Mouse (Mus musculus) forebrain, embryonic 13.5 days (tissue): ENCODE data around the gene Chtop. TPM values are rescaled to one million over a fixed set of nuclear protein-coding genes. Genes with fewer than 3 reads are reported as not detected.

ENCODE experiments used
- ATAC-seq: fragments of 200-750 bp; cut with Nextera tagmentation; 2 replicates; pipeline ENCODE4 v1.8.0; 2017
- H3K27ac ChIP-seq: fragments of 300-500 bp; sonication (generic); 2 replicates; pipeline ENCODE4 v1.5.1; 2015; ENCODE audit warnings: inconsistent platforms, mild to moderate bottlenecking, moderate library complexity
- H3K27me3 ChIP-seq: fragments of 300-500 bp; sonication (generic); 2 replicates; pipeline ENCODE4 v1.6.1; 2015; ENCODE audit warnings: mild to moderate bottlenecking, inconsistent platforms
- H3K36me3 ChIP-seq: fragments of 300-500 bp; sonication (generic); 2 replicates; pipeline ENCODE4 v1.6.1; 2015; ENCODE audit warnings: mild to moderate bottlenecking, inconsistent platforms; ENCODE audit not compliant: poor library complexity, severe bottlenecking
- H3K4me1 ChIP-seq: fragments of 300-500 bp; sonication (generic); 2 replicates; pipeline ENCODE4 v1.6.1; 2015; ENCODE audit warnings: inconsistent platforms
- H3K4me2 ChIP-seq: fragments of 300-500 bp; sonication (generic); 2 replicates; pipeline ENCODE4 v1.6.1; 2015; ENCODE audit warnings: inconsistent platforms, mild to moderate bottlenecking, moderate library complexity
- H3K4me3 ChIP-seq: fragments of 300-500 bp; sonication (generic); 2 replicates; pipeline ENCODE4 v1.5.1; 2015; ENCODE audit warnings: mild to moderate bottlenecking, inconsistent platforms
- H3K9ac ChIP-seq: fragments of 300-500 bp; sonication (generic); 2 replicates; pipeline ENCODE4 v1.6.1; 2015; ENCODE audit warnings: mild to moderate bottlenecking, inconsistent platforms
- H3K9me3 ChIP-seq: fragments of 300-500 bp; sonication (generic); replicated peaks from 2 replicates; pipeline ENCODE4 v1.6.1; 2016; ENCODE audit warnings: inconsistent platforms
- WGBS: fragments of 180-500 bp; shearing (Covaris S2); methylation state at CpG from one replicate; pipeline ENCODE4 v1.1.7; 2015; 5-methylcytosine and 5-hydroxymethylcytosine counted together
- polyA plus RNA-seq: library from polyadenylated mRNA; unstranded; fragments of >200 nt; fragmentation: Nextera tagmentation; extraction: Ambion mirVana; gene quantifications from 2 replicates; pipeline ENCODE4 v1.2.1, GENCODE M21; 2015

Chtop gene
- polyA plus RNA-seq, 1 experiment from 2014 or later, result 214 TPM

DNA sequence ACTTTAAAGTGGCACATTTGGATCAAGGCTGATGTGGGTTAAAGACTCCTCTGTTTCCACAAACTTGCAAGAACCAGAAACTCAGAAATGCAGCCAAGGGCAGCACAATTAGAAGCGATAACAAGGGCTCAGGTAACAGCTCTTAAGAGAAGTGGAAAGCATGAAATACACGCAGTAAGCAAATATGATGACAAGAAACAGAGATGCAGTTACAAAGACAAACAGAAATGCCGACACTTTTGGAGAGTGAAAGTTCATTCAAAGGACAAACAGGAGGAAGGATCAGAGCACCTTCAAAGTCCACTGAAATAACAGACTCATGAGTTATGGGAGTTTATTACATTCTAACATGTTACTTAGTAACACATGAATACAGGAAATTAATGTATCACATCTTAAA is 2.9 kb downstream of the Chtop start:
- H3K4me2 ChIP-seq, result no peak overlapping the region
- no peak overlapping the region for H3K27ac ChIP-seq
- 0 out of 2 replicates have a peak, but pooled peaks cover 4% of the 10 kb centered on the region for H3K27me3 ChIP-seq
- no peak overlapping the region for H3K9ac ChIP-seq
- WGBS, result 95% methylated on average over 3 of the region's 3 CpGs
- no peak overlapping the region for H3K4me3 ChIP-seq
- peaks cover 20% of the 10 kb centered on the region for H3K4me1 ChIP-seq
- no peak for ATAC-seq
- H3K36me3 ChIP-seq, result peaks cover 62% of the 10 kb centered on the region
- H3K9me3 ChIP-seq, result no peaks in the 10 kb centered on the region

DNA sequence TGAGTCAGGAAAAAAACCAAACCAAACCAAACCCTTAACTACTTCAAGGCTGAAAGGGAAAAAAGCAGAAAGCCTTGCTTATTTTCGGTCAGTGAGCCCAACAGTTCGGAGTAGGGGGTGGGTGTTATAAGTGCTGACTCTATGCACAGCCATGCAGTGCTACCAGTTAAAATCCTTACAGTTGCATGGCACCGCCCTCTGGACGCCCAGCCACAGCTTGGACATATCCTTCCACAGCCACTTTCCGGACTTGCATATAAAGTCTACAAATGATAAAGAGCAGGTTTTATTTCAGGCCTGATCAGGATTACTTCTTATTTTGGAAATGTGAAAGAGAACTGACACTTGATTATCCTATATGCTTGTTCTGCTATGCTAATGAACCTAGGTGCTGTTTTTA is 4.1 kb downstream of the Chtop start:
- 96% methylated on average over 5 of the region's 5 CpGs for WGBS

DNA sequence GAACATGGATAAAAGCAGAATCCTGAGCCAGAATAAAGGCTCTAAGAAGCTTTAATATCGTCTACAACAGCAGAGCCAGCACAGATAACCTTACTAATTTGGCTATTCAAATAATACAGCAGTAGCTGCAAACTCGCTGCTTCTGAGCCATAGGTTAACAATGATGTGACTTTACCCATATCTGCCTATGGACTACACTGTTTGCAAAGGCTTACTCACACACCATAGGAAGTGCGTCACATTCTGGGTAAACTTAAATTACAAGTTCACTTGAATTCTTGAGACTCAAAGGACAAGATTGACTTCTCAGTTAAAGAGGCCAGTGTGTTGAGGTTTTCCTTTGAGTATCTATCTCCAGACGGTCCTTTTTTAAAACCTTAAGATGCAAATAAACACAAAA is 5.9 kb downstream of the Chtop start:
- Histone ChIP-seq H3K27ac (no peak overlapping the region), H3K9ac (no peak overlapping the region), H3K4me1 (peaks cover 20% of the 10 kb centered on the region), H3K36me3 (peaks cover 89% of the 10 kb centered on the region), H3K4me3 (no peak overlapping the region), H3K9me3 (no peaks in the 10 kb centered on the region), H3K27me3 (no peaks in the 10 kb centered on the region), H3K4me2 (no peak overlapping the region)
- no peak for ATAC-seq
- WGBS, result 76% methylated on average over 4 of the region's 4 CpGs

More for the DNA sequence above, 4.1 kb downstream of the Chtop start:
- Histone ChIP-seq H3K4me1 (peaks cover 20% of the 10 kb centered on the region), H3K9me3 (no peaks in the 10 kb centered on the region), H3K4me2 (no peak overlapping the region), H3K27ac (no peak overlapping the region), H3K9ac (no peak overlapping the region), H3K4me3 (no peak overlapping the region), H3K27me3 (no peaks in the 10 kb centered on the region), H3K36me3 (peaks cover 72% of the 10 kb centered on the region)
- ATAC-seq, result no peak

DNA sequence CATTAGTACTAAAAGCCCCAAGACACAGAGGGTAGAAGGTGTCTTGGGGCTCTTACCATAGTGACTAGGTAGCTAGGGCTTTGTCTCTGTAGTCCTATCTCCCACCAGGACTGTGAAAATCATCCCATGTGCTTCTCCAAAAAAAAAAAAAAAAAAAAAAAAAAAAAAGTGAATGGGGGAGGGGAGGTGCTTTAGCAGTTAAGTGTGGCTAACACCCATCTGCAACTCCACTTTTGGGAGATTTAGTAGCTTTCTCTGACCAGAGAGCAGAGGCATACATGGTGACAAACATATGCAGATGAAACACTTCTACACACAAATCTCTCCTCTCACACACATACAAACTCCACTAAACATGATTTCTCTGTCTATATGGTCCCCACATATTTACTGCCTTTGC is 11.7 kb downstream of the Chtop start:
- Histone ChIP-seq H3K4me2 (no peak overlapping the region), H3K9me3 (no peaks in the 10 kb centered on the region), H3K4me3 (no peak overlapping the region), H3K4me1 (no peaks in the 10 kb centered on the region), H3K36me3 (peaks cover 75% of the 10 kb centered on the region), H3K27me3 (no peaks in the 10 kb centered on the region), H3K9ac (no peak overlapping the region), H3K27ac (no peak overlapping the region)
- no peak for ATAC-seq

DNA sequence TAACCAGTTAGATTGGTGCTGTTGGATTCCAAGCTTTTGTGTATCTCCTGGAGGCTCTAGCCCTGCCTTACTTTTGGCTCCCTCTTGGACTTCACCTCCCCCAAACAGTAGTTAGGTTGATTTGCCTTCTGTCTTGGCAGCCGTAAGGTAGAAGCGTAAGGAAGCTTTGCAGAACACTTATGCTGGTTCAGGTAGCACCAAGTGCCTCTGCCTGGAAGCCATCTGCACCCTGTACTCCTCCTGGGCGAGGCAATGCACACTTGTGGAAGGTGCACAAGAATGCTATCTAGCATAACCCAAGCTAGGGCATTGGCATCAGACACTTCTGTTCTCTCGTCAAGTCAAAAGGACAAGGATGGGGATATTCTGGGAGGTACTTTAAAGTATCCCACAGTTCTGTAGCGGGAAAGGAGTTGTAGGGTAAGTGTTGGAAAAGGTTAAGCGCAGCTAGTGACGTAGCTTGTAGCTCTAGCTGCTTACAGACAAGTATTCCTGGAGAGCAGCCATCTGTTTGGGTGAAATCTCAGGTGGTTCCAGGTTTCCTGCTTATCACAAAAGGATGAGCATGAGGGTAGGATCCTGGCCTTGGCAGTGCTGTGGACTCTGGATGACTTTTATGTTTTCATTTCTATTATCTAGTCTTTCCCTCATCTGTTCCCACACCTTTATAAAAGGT is 13.3 kb downstream of the Chtop start:
- no peak overlapping the region for H3K4me2 ChIP-seq
- H3K4me3 ChIP-seq, result no peak overlapping the region
- no peaks in the 10 kb centered on the region for H3K4me1 ChIP-seq
- peaks cover 59% of the 10 kb centered on the region for H3K36me3 ChIP-seq
- H3K9me3 ChIP-seq, result no peaks in the 10 kb centered on the region
- H3K27me3 ChIP-seq, result no peaks in the 10 kb centered on the region
- WGBS, result 95% methylated on average over 7 of the region's 7 CpGs
- H3K9ac ChIP-seq, result no peak overlapping the region
- no peak overlapping the region for H3K27ac ChIP-seq
- no peak for ATAC-seq

DNA sequence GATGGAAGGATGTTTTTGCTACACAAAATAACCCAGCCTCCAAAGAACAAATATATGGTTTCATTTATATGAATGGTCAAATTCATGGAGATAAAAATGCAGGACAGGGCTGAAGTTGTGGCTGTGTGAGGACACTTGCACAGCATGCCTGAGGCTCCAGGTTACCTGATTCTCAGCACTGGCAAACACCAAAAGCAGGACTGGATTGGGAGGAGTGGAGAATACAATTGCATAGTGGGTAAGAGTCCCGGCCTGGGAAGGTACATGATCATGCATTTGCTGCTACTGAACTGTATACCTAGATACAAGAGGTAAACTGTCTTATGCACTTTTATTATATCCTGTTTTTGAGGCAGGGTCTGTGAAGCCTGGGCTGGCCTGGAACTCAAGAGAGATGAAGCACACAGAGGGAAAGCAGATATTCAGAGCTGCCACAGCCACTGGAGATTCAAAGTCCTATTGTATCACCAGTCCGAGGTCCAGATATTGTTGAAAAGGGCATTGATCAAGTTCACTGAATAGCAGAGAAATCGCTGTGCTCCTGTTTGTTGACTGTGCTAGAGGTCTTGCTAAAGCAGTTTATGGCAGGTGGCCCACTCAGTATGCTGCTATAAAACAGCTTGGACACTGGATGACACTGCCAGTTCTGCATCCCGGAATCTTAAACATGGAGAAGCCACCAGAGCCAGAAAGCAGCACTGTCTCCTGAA is 15.3 kb downstream of the Chtop start:
- H3K27ac ChIP-seq, result no peak overlapping the region
- no peak for ATAC-seq
- H3K9ac ChIP-seq, result no peak overlapping the region
- H3K4me1 ChIP-seq, result peaks cover 8% of the 10 kb centered on the region; the same call in 1 of the 2 replicates
- WGBS, result 64% methylated on average over 4 of the region's 4 CpGs
- H3K27me3 ChIP-seq, result no peaks in the 10 kb centered on the region
- no peak overlapping the region for H3K4me3 ChIP-seq
- H3K4me2 ChIP-seq, result no peak overlapping the region
- no peaks in the 10 kb centered on the region for H3K9me3 ChIP-seq
- peaks cover 46% of the 10 kb centered on the region for H3K36me3 ChIP-seq

DNA sequence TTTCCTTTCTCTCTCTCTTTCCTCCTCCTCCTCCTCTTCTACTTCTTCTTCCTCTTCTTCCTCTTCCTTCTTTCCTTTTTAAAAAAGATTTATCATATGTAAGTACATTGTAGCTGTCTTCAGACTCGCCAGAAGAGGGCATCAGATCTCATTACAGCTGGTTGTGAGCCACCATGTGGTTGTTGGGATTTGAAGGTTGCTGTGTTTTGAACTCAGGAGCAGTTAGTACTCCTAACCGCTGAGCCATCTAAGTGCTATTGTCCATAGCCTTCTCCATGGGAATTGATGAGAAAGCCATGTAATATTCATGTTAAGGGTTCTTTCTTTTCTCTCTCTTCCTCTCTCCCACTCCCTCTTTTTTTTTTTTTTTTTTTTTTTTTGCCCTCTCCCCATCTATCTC is 17.9 kb downstream of the Chtop start:
- H3K27ac ChIP-seq, result no peak overlapping the region
- no peak overlapping the region for H3K4me2 ChIP-seq
- peaks cover 44% of the 10 kb centered on the region for H3K36me3 ChIP-seq
- H3K4me1 ChIP-seq, result peaks cover 8% of the 10 kb centered on the region; the same call in 1 of the 2 replicates
- H3K27me3 ChIP-seq, result no peaks in the 10 kb centered on the region
- no peaks in the 10 kb centered on the region for H3K9me3 ChIP-seq
- H3K4me3 ChIP-seq, result no peak overlapping the region
- 0 out of 2 replicates have a peak, but pooled peaks have one; percentile 16 for ATAC-seq
- no peak overlapping the region for H3K9ac ChIP-seq
- WGBS, result 38% methylated on average over 2 of the region's 2 CpGs

DNA sequence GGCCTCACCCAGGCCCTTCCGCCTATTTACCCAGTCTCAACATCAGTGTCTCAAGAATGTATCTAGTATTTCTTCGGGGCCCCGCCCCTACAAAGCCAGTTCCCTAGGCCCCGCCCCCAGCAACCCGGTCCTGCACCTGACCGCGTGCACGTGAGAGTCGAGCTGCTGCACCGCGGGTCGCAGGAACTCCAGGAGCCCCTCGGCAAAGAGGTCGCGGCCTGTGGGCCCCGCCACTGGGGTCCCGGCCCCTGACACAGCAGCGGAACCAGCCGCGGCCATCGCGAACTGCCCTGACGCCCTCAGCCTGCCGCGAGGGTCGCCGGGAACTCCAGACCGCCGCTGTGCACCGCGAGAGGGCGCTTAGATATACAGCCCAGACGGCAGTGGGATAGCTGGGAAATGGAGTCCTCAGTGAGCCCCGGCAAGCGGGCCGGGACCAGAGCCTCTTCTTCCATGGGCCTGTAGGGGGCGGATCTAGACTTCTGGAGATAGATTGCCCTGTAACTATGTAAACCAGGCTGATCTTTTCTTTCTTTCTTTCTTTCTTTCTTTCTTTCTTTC is 18.5 kb downstream of the Chtop start, which contains the start of gene Snapin:
Gene Snapin, minus strand, starts transcription at position 338 of the 561 bp plus-strand sequence.
- H3K4me2 ChIP-seq, result peak within 1 kb of the TSS; percentile 60
- peak; percentile 98 for ATAC-seq
- H3K36me3 ChIP-seq, result peaks cover 44% of the 10 kb centered on the region
- peak within 1 kb of the TSS; percentile 73 for H3K4me3 ChIP-seq
- H3K27me3 ChIP-seq, result no peaks in the 10 kb centered on the region
- no peak within 1 kb of the TSS for H3K27ac ChIP-seq
- peaks cover 8% of the 10 kb centered on the region; the same call in 1 of the 2 replicates for H3K4me1 ChIP-seq
- peak within 1 kb of the TSS; percentile 77 for H3K9ac ChIP-seq
- 0% methylated on average over 37 of the region's 37 CpGs for WGBS
- H3K9me3 ChIP-seq, result no peaks in the 10 kb centered on the region

DNA sequence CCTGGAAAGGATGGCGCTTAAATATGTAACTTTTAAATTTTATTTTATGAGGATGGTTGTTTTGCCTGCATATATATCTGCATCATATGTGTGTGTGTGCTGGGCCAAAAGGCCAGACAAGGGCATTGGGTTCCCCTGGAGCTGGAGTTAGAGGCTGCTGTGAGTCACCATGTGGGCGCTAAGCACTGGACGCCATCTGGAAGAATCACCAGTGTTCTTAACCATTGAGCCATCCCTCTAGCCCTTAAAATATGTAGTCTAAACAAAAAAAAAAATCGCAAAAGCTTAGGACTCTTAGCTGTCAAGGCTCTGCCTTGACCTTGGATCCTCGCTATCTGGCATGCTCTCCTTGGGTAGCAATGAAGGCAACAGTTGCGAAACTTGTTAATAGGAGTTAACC is 20.7 kb downstream of the Chtop start:
- no peak overlapping the region for H3K27ac ChIP-seq
- H3K9ac ChIP-seq, result no peak overlapping the region; the same call in 1 of the 2 replicates
- no peak overlapping the region for H3K4me3 ChIP-seq
- no peak for ATAC-seq
- no peak overlapping the region for H3K4me2 ChIP-seq
- no peaks in the 10 kb centered on the region for H3K9me3 ChIP-seq
- H3K27me3 ChIP-seq, result no peaks in the 10 kb centered on the region
- H3K36me3 ChIP-seq, result peaks cover 57% of the 10 kb centered on the region
- H3K4me1 ChIP-seq, result peaks cover 8% of the 10 kb centered on the region; the same call in 1 of the 2 replicates
- WGBS, result 91% methylated on average over 6 of the region's 6 CpGs

DNA sequence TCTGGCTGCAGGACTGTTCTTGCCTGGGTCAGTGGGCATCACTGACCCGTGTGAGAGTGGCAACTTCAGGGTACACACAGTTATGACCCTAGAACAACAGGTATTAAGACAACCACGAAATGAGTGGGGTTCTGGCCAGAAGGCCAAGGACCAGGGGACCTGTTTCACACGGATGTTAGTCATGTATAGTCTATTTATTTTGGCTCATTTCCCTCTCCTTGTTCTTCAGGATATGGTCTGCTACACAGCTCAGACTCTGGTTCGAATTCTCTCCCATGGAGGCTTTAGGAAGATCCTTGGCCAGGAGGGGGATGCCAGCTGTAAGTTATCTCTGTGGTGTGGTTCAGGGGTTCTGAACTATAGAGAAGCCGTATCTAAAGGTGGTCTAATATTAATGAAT is 22.3 kb downstream of the Chtop start:
- WGBS, result 88% methylated on average over 5 of the region's 5 CpGs

DNA sequence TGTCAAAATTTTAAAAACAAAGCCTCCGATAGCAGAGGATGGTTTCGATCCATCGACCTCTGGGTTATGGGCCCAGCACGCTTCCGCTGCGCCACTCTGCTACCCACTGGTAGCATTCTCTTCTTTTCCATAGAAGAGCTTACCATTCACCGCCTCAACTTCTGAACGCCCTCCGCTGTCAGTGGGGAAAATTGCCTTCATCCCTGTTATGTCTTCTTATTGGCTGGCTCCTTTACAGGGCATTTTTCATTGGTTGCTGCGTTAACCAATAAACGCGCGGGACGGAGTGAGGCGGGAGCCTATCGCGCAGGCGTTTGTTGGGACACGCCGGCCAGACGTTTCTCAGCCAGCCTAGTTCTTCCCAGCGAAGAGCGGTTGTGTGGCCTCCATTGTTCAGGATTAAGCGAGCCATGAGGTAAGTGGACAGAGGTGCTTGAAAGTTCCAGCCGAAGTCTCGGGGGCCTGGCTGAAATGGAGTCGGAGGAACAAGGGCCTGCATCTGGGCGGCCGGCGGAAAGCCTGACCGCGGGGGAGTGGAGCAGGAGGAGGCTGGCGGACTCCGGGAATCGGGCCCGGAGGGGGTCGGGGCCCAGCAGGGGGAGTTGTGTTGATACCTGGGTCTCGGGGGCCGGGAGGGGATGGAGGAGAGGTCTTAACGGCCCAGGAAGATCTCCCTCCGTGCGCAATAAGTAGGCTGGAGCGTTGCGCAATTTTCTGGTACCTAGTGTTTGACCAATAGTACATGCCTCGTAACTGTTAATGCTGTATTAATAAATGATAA is 33.3 kb downstream of the Chtop start, which contains the start of gene Ilf2:
Gene Ilf2, plus strand, starts transcription at position 296 of the 781 bp plus-strand sequence.
- peak within 1 kb of the TSS; percentile 95 for H3K27ac ChIP-seq
- peak within 1 kb of the TSS; percentile 92 for H3K9ac ChIP-seq
- H3K36me3 ChIP-seq, result peaks cover 32% of the 10 kb centered on the region
- peak within 1 kb of the TSS; percentile 84 for H3K4me3 ChIP-seq
- WGBS, result under 1% methylated on average over 45 of the region's 45 CpGs
- peaks cover 13% of the 10 kb centered on the region for H3K4me1 ChIP-seq
- H3K27me3 ChIP-seq, result no peaks in the 10 kb centered on the region
- peak; percentile 99 for ATAC-seq
- no peaks in the 10 kb centered on the region for H3K9me3 ChIP-seq
- H3K4me2 ChIP-seq, result peak within 1 kb of the TSS; percentile 81

More for the DNA sequence above, 22.3 kb downstream of the Chtop start:
- no peaks in the 10 kb centered on the region for H3K27me3 ChIP-seq
- ATAC-seq, result no peak
- no peak overlapping the region for H3K9ac ChIP-seq
- H3K9me3 ChIP-seq, result no peaks in the 10 kb centered on the region
- H3K4me2 ChIP-seq, result no peak overlapping the region
- no peak overlapping the region for H3K27ac ChIP-seq
- peaks cover 8% of the 10 kb centered on the region; the same call in 1 of the 2 replicates for H3K4me1 ChIP-seq
- no peak overlapping the region for H3K4me3 ChIP-seq
- peaks cover 73% of the 10 kb centered on the region for H3K36me3 ChIP-seq
